Mouse (Mus musculus): Measurements from ENCODE around the gene Nup107.
A peak's percentile ranks its signal among the peaks of the same experiment; 100 is the strongest.
"Not testable (repeated sequence)": the region's sequence is repeated elsewhere in the genome, so short reads cannot be mapped to it uniquely, and the experiment has no call there.

Gene Nup107

GRCm38 (mm10) chr10:117763588-117764190 is 28.8 kb downstream of the Nup107 start:
- no peak for DNase-seq (ENCODE audit: low read depth)

- DNase-seq (ENCODE audit: low read depth): no peak
Observed at GRCm38 (mm10) chr10:117762966-117763365, 29.5 kb downstream of the Nup107 start.

GRCm38 (mm10) chr10:117762281-117762830 is 30.1 kb downstream of the Nup107 start:
- no peak for DNase-seq (ENCODE audit: low read depth)

GRCm38 (mm10) chr10:117761551-117761950 is 31.0 kb downstream of the Nup107 start:
- DNase-seq (ENCODE audit: low read depth): no peak

GRCm38 (mm10) chr10:117760831-117761335 is 31.6 kb downstream of the Nup107 start:
- no peak for DNase-seq (ENCODE audit: low read depth)

- DNase-seq (ENCODE audit: low read depth): no peak
Observed at GRCm38 (mm10) chr10:117759844-117760630, 32.5 kb downstream of the Nup107 start.

GRCm38 (mm10) chr10:117758749-117759727 is 33.5 kb downstream of the Nup107 start:
- no peak for DNase-seq (ENCODE audit: low read depth)

- DNase-seq (ENCODE audit: low read depth): not testable (repeated sequence)
Observed at GRCm38 (mm10) chr10:117758344-117758743, 34.2 kb downstream of the Nup107 start.

GRCm38 (mm10) chr10:117757796-117758342 is 34.6 kb downstream of the Nup107 start:
- no peak for DNase-seq (ENCODE audit: low read depth)

GRCm38 (mm10) chr10:117757259-117757658 is 35.2 kb downstream of the Nup107 start:
- no peak for DNase-seq (ENCODE audit: low read depth)

GRCm38 (mm10) chr10:117756784-117757183 is 35.7 kb downstream of the Nup107 start:
- DNase-seq (ENCODE audit: low read depth): no peak

- DNase-seq (ENCODE audit: low read depth): no peak
Observed at GRCm38 (mm10) chr10:117755799-117756467, 36.6 kb downstream of the Nup107 start.

GRCm38 (mm10) chr10:117755086-117755798 is 37.3 kb downstream of the Nup107 start:
- peak; percentile 48 for DNase-seq (ENCODE audit: low read depth)

GRCm38 (mm10) chr10:117754609-117754940 is 37.9 kb downstream of the Nup107 start:
- DNase-seq (ENCODE audit: low read depth): no peak

- DNase-seq (ENCODE audit: low read depth): no peak
Observed at GRCm38 (mm10) chr10:117753711-117754608, 38.5 kb downstream of the Nup107 start.

- DNase-seq (ENCODE audit: low read depth): no peak
Observed at GRCm38 (mm10) chr10:117752851-117753647, 39.5 kb downstream of the Nup107 start.

GRCm38 (mm10) chr10:117752304-117752821 is 40.1 kb downstream of the Nup107 start:
- DNase-seq (ENCODE audit: low read depth): no peak

- no peak for DNase-seq (ENCODE audit: low read depth)
Observed at GRCm38 (mm10) chr10:117751744-117752143, 40.8 kb downstream of the Nup107 start.

Measured in naive thymus-derived CD4-positive, alpha-beta T cell, adult 2 months (primary cell).